Mouse (Mus musculus) erythroblast, adult 5-6 weeks (primary cell): ENCODE data around the gene Adcy5. TPM values are rescaled to one million over a fixed set of nuclear protein-coding genes. Genes with fewer than 3 reads are reported as not detected.

Experiments
- ATAC-seq: replicated peaks from 2 replicates; pipeline ENCODE4 v1.8.0; 2016; ENCODE audit warnings: moderate number of reproducible peaks, mild to moderate bottlenecking, moderate TSS enrichment, inconsistent platforms; ENCODE audit not compliant: poor library complexity, low FRiP score, severe bottlenecking
- total RNA-seq, 2 experiments: library from RNA; stranded (forward) in 1 of 2; stranded (reverse) in 1 of 2; fragments of 150-400 nt in 1 of 2; fragments of 200-764, 138-1000 nt in 1 of 2; gene quantifications; 2 replicates each; pipeline versions ENCODE4 v1.2.3 to v1.2.4; 2015 to 2017; ENCODE audit warnings: low replicate concordance in 2 of 2

Gene Adcy5
- total RNA-seq, 2 experiments from 2014 or later: not detected

GRCm38 (mm10) chr16:35308016-35308415 is 153.3 kb downstream of the Adcy5 start:
- no peak for ATAC-seq

DNA sequence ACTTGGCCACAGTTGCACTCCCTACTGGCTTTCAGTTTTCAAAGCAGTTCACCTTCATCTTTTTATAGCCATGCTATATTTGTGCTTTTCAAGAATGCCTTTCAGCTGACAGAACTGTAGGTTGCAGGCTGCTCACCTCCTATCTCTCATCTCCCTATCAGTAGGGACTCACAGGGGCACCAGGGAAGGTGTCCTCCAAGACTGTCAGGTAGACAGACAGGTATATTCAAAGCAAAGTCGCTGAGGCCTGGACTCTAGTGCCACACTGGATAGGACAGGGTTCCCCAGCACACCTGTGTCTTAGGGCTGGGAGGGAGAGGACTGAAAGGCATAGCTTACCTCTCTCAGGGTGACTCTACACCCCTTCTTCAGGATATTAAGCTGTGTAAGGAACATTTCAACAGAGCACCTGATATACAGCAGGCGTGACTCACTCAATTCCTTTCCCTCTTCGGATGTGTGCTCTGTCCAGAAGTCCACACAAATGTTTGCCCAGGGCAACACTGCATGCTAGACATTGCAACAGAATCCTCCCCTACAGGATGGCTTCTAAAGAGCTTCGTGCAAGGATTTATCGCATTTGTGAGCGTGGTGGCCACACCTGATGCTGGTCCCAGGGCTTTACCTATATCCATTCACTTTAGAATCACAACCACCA is 153.9 kb downstream of the Adcy5 start:
- ATAC-seq: no peak

GRCm38 (mm10) chr16:35309634-35310033 is 155.0 kb downstream of the Adcy5 start:
- no peak for ATAC-seq

- no peak for ATAC-seq
These were observed 156.0 kb downstream of the Adcy5 start for GRCm38 (mm10) chr16:35310551-35311110.

- no peak for ATAC-seq
These were observed 156.9 kb downstream of the Adcy5 start for GRCm38 (mm10) chr16:35311586-35311985.

GRCm38 (mm10) chr16:35315496-35315895 is 160.8 kb downstream of the Adcy5 start:
- no peak for ATAC-seq

GRCm38 (mm10) chr16:35316856-35317264 is 162.2 kb downstream of the Adcy5 start:
- no peak for ATAC-seq

- no peak for ATAC-seq
These were observed 162.8 kb downstream of the Adcy5 start for GRCm38 (mm10) chr16:35317460-35317859.

- ATAC-seq: no peak
These were observed 163.7 kb downstream of the Adcy5 start for GRCm38 (mm10) chr16:35318397-35318796.

GRCm38 (mm10) chr16:35319335-35319734 is 164.7 kb downstream of the Adcy5 start:
- no peak for ATAC-seq

- ATAC-seq: no peak
These were observed 165.1 kb downstream of the Adcy5 start for GRCm38 (mm10) chr16:35319773-35320172.

- ATAC-seq: no peak
These were observed 175.8 kb downstream of the Adcy5 start for GRCm38 (mm10) chr16:35330451-35330850.

Other genes starting within 250 kb of the Adcy5 start
- 21.9 and 25.7 TPM in 2 replicates for gene Hacd2, start 132.4 kb upstream of the Adcy5 start, total RNA-seq (2015; ENCODE audit: low replicate concordance)
- 2.2 and 5.5 TPM in 2 replicates for gene Hacd2, start 132.4 kb upstream of the Adcy5 start, total RNA-seq (2017; ENCODE audit: low replicate concordance)
- gene Sec22a, start 209.0 kb downstream of the Adcy5 start, total RNA-seq (2015; ENCODE audit: low replicate concordance): 0.77 and 3.1 TPM in 2 replicates
- gene Sec22a, start 209.0 kb downstream of the Adcy5 start, total RNA-seq (2017; ENCODE audit: low replicate concordance): 0.42 and 1.8 TPM in 2 replicates